Mouse (Mus musculus): ENCODE measurements around the gene Anp32a.

DNA sequence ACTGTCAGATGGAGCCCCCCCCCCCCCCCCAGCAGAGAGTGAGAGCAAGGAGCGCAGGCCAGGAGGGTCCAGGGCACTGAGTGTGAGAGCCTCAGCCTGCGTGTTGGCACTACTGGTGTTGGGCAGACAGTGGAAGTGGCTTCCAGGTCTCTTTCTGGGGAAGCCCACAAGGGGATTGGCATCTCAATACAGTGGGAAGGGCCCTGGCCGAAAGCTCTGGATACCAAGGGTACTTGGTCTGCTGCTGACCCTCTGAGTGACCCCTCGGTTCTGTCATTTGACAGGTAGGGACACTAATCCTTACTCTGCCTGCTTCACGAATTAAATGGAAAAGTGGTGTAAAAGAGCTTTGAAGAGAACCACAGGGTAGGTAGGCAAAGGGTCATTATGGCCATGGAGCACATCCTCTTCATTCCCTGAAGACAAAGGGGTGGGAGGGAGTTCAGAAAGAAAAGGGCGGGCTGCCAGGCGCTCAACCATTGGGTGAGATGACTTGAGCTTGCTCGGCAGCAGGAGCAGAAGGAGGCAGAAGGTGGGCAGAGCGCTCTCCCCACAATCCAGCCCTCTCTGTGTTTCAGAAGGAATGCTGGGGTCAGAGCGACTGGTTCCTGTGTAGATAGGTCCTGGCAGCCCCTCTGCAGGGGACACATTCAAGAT, 79.3 kb downstream of the Anp32a start:
- TF ChIP-seq CTCF (IDR thresholded peaks at IDR 0.05; ENCODE audit: low read depth) (no peak), EP300 (IDR thresholded peaks at IDR 0.05; ENCODE audit: low read depth) (no peak)

All from heart, postnatal 0 days (tissue).